Mouse (Mus musculus): ENCODE results near the gene Plcg2.

DNA sequence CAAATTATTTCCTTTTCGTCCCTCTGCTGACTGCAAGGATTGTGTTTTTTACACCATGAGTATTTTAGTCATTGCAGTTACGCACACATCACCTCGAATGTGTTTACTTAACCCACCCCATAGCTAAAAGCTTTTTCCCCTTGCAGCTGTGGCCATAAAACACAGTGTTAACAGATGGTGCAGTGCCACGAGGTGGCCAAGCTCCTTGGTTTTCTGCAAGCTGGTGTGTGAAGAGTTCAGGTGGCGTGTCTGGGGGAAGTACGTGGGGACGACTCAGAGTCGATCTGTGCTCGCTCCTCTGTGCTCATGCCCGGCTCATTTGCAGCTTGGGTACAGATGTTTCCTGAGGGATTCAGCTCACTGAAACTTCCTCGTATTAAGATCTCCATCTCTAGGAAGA is 186.4 kb downstream of the Plcg2 start:
- TF ChIP-seq POLR2A (IDR thresholded peaks at IDR 0.05; ENCODE audit: low read depth, low read length), result no peak
- no peak for TF ChIP-seq CTCF (IDR thresholded peaks at IDR 0.05; ENCODE audit: extremely low read depth, insufficient read length, insufficient replicate concordance, low read depth, low read length)
